Mouse (Mus musculus) gastrocnemius, postnatal 4 days (tissue): ENCODE measurements around the gene Tlcd2. TPM values are rescaled to one million over a fixed set of nuclear protein-coding genes. Genes with fewer than 3 reads are reported as not detected.

Source experiments
- DNase-seq, 2 experiments: peaks; one replicate each; pipeline ENCODE4 v3.0.0; 2021 to 2022; ENCODE audit warnings: low spot score in 2 of 2, mixed read lengths in 2 of 2
- microRNA-seq: library from miRNA; unstranded; fragments of <30 nt; microRNA quantifications from one replicate; pipeline ENCODE4 v1.2.0, GENCODE M21; 2021
- total RNA-seq, 2 experiments: library from RNA; stranded (reverse); gene quantifications; 2 replicates each; pipeline ENCODE4 v1.2.3; 2021

Tlcd2 gene
- total RNA-seq, 2 experiments from 2014 or later, result 9.6 to 12.6 TPM

- DNase-seq, result no peak
These were observed 50.9 kb downstream of the Tlcd2 start for GRCm38 (mm10) chr11:75512301-75513018.

- peak in 1 of 2 experiments; percentile 31 for DNase-seq
These were observed 51.8 kb downstream of the Tlcd2 start, which contains the start of gene Scarf1 for GRCm38 (mm10) chr11:75513336-75513735. Gene Scarf1 (plus strand): TSS chr11:75513540.

- no peak for DNase-seq
These were observed 53.7 kb downstream of the Tlcd2 start for GRCm38 (mm10) chr11:75515186-75515585.

- no peak for DNase-seq
These were observed 58.5 kb downstream of the Tlcd2 start for GRCm38 (mm10) chr11:75519834-75520633.

Small RNA genes within 50 kb of the gene (microRNA-seq; reads per million reads assigned to microRNA genes)
- gene Mir22, result 13,062 reads per million, percentile 95 among the genes with 10 or more reads in this experiment

Other genes with a start within 250 kb of the Tlcd2 start
- gene Rpa1, start 113.4 kb upstream of the Tlcd2 start, total RNA-seq, result 10 to 100 TPM; 65.9 to 66.9 TPM
- 10 to 100 TPM in 1 of 2 experiments, 1 to 10 TPM in 1; 8.5 to 11.2 TPM for gene Smyd4, start 113.3 kb upstream of the Tlcd2 start, total RNA-seq
- 100 to 1,000 TPM; 130 to 141 TPM for gene Serpinf1, start 39.0 kb upstream of the Tlcd2 start, total RNA-seq
- gene Serpinf2, start 22.1 kb upstream of the Tlcd2 start, total RNA-seq, result 1 to 10 TPM in 1 of 2 experiments, under 1 TPM in 1; 0.32 to 2.7 TPM
- 10 to 100 TPM in 1 of 2 experiments, 1 to 10 TPM in 1; 9.3 to 10.4 TPM for gene Wdr81, start 7.0 kb upstream of the Tlcd2 start, total RNA-seq
- 10 to 100 TPM; 97.2 TPM for gene Prpf8, start 25.1 kb downstream of the Tlcd2 start, total RNA-seq
- gene Rilp, start 48.4 kb downstream of the Tlcd2 start, total RNA-seq, result 10 to 100 TPM; 16.4 to 24.5 TPM
- 1 to 10 TPM; 7.5 to 9.0 TPM for gene Scarf1, start 51.8 kb downstream of the Tlcd2 start, total RNA-seq
- gene Slc43a2, start 70.0 kb downstream of the Tlcd2 start, total RNA-seq, result 10 to 100 TPM; 22.2 to 25.0 TPM
- gene Pitpna, start 126.4 kb downstream of the Tlcd2 start, total RNA-seq, result 100 to 1,000 TPM; 106 to 117 TPM
- 10 to 100 TPM; 26.7 to 28.4 TPM for gene Inpp5k, start 169.3 kb downstream of the Tlcd2 start, total RNA-seq
- gene Myo1c, start 188.8 kb downstream of the Tlcd2 start, total RNA-seq, result 10 to 100 TPM; 87.9 to 88.1 TPM
- 10 to 100 TPM; 67.5 to 76.6 TPM for gene Crk, start 217.5 kb downstream of the Tlcd2 start, total RNA-seq